8 mouse cellular contexts compared by ENCODE assay signal in genomic region chr10:42476774-42477475, GRCm38 (mm10). TPM values are rescaled to one million over a fixed set of nuclear protein-coding genes. Genes with fewer than 3 reads are reported as not detected.
A peak's percentile ranks its signal among the peaks of the same experiment; 100 is the strongest.
DNase-seq lines count a peak whose midpoint lies in the region; ATAC-seq and TF ChIP-seq lines count a peak whose summit lies in the region.

No protein-coding gene starts in this region.

- H3K4me3 ChIP-seq in hindbrain, embryonic 14.5 days (replicated peaks; ENCODE audit: low read length), result no peak overlapping the region
- no peak overlapping the region for H3K4me3 ChIP-seq in hindbrain, embryonic 16.5 days (ENCODE audit: low read length)
- H3K4me3 ChIP-seq in embryonic facial prominence, embryonic 13.5 days, result no peak overlapping the region
- H3K4me3 ChIP-seq in limb, embryonic 13.5 days, result no peak overlapping the region
- H3K4me3 ChIP-seq in cerebellum, adult 2 months (replicated peaks; ENCODE audit: insufficient read depth, low read depth, low read length), result no peak overlapping the region

- H3K36me3 ChIP-seq in hindbrain, embryonic 14.5 days (replicated peaks; ENCODE audit: control insufficient read depth, insufficient read depth), result no peaks in the 10 kb centered on the region
- no peaks in the 10 kb centered on the region for H3K36me3 ChIP-seq in hindbrain, embryonic 16.5 days (ENCODE audit: control insufficient read depth, insufficient read depth, low read length)
- peaks cover 7% of the 10 kb centered on the region; the same call in 1 of the 2 replicates for H3K36me3 ChIP-seq in embryonic facial prominence, embryonic 13.5 days
- peaks cover 5% of the 10 kb centered on the region for H3K36me3 ChIP-seq in limb, embryonic 13.5 days

- 93% methylated on average over 10 of the region's 10 CpGs for WGBS in hindbrain, embryonic 14.5 days
- WGBS in hindbrain, embryonic 16.5 days, result 94% methylated on average over 10 of the region's 10 CpGs
- WGBS in embryonic facial prominence, embryonic 13.5 days, result 91% methylated on average over 10 of the region's 10 CpGs
- WGBS in limb, embryonic 13.5 days, result 94% methylated on average over 10 of the region's 10 CpGs
- WGBS in cerebellum, adult 2 months, result 92% methylated on average over 10 of the region's 10 CpGs

- no peak for ATAC-seq in hindbrain, embryonic 14.5 days (ENCODE audit: low FRiP score)
- no peak for ATAC-seq in hindbrain, embryonic 16.5 days
- ATAC-seq in embryonic facial prominence, embryonic 13.5 days (ENCODE audit: insufficient number of reproducible peaks, insufficient read depth, low FRiP score, low TSS enrichment, low read depth), result no peak
- ATAC-seq in limb, embryonic 13.5 days (ENCODE audit: low FRiP score, low read depth), result no peak

- H3K9me3 ChIP-seq in hindbrain, embryonic 14.5 days (ENCODE audit: control insufficient read depth, low read length), result no peaks in the 10 kb centered on the region
- H3K9me3 ChIP-seq in hindbrain, embryonic 16.5 days (ENCODE audit: control insufficient read depth, low read length), result no peaks in the 10 kb centered on the region
- H3K9me3 ChIP-seq in embryonic facial prominence, embryonic 13.5 days, result peaks cover 5% of the 10 kb centered on the region; the same call in 1 of the 2 replicates
- H3K9me3 ChIP-seq in limb, embryonic 13.5 days, result 0 out of 2 replicates have a peak, but pooled peaks cover 3% of the 10 kb centered on the region

- peak overlapping the region; percentile 78 for H3K4me2 ChIP-seq in hindbrain, embryonic 14.5 days (replicated peaks)
- H3K4me2 ChIP-seq in hindbrain, embryonic 16.5 days (ENCODE audit: low read length), result no peak overlapping the region
- peak overlapping the region; percentile 87; the same call in 1 of the 2 replicates for H3K4me2 ChIP-seq in embryonic facial prominence, embryonic 13.5 days
- H3K4me2 ChIP-seq in limb, embryonic 13.5 days (replicated peaks), result peak overlapping the region; percentile 83; the same call in 1 of the 2 replicates

- H3K27ac ChIP-seq in hindbrain, embryonic 14.5 days, result no peak overlapping the region
- H3K27ac ChIP-seq in hindbrain, embryonic 16.5 days (ENCODE audit: low read depth, low read length), result no peak overlapping the region
- no peak overlapping the region for H3K27ac ChIP-seq in embryonic facial prominence, embryonic 13.5 days
- no peak overlapping the region for H3K27ac ChIP-seq in limb, embryonic 13.5 days
- no peak overlapping the region for H3K27ac ChIP-seq in cerebellum, adult 2 months (ENCODE audit: insufficient read depth, low read length)

- H3K4me1 ChIP-seq in hindbrain, embryonic 14.5 days (replicated peaks; ENCODE audit: control insufficient read depth, insufficient read depth, low read length), result 0 out of 2 replicates have a peak, but pooled peaks cover 6% of the 10 kb centered on the region
- H3K4me1 ChIP-seq in hindbrain, embryonic 16.5 days (ENCODE audit: control insufficient read depth, insufficient read depth, low read depth, low read length), result peaks cover 2% of the 10 kb centered on the region; the same call in 1 of the 2 replicates
- peaks cover 12% of the 10 kb centered on the region; the same call in 1 of the 2 replicates for H3K4me1 ChIP-seq in embryonic facial prominence, embryonic 13.5 days
- peaks cover 5% of the 10 kb centered on the region; the same call in 1 of the 2 replicates for H3K4me1 ChIP-seq in limb, embryonic 13.5 days
- H3K4me1 ChIP-seq in cerebellum, adult 2 months (ENCODE audit: control insufficient read depth, insufficient read depth, low read length), result peaks cover 2% of the 10 kb centered on the region; the same call in 1 of the 2 replicates

- TF ChIP-seq CTCF in cerebellum, adult 2 months (IDR thresholded peaks at IDR 0.05; ENCODE audit: borderline replicate concordance, insufficient read depth, low read depth, low read length), result no peak

- H3K9ac ChIP-seq in hindbrain, embryonic 14.5 days, result no peak overlapping the region
- no peak overlapping the region for H3K9ac ChIP-seq in hindbrain, embryonic 16.5 days (ENCODE audit: low read depth, low read length)
- no peak overlapping the region for H3K9ac ChIP-seq in embryonic facial prominence, embryonic 13.5 days
- H3K9ac ChIP-seq in limb, embryonic 13.5 days, result no peak overlapping the region

- DNase-seq in hindbrain, embryonic 14.5 days (ENCODE audit: low spot score), result no peak
- DNase-seq in CD4-positive helper T cell, adult 2 months (ENCODE audit: low read depth, low spot score), result peak; percentile 25
- no peak for DNase-seq in cerebellum, adult 2 months
- no peak for DNase-seq in urinary bladder, postnatal 25 days (ENCODE audit: low spot score)
- DNase-seq in layer of hippocampus, adult 9-10 months (ENCODE audit: low spot score), result no peak

- H3K27me3 ChIP-seq in hindbrain, embryonic 14.5 days (ENCODE audit: control insufficient read depth, insufficient read depth, low read length), result no peaks in the 10 kb centered on the region
- no peaks in the 10 kb centered on the region for H3K27me3 ChIP-seq in hindbrain, embryonic 16.5 days (replicated peaks; ENCODE audit: control insufficient read depth, insufficient read depth, low read length)
- H3K27me3 ChIP-seq in embryonic facial prominence, embryonic 13.5 days, result no peaks in the 10 kb centered on the region
- H3K27me3 ChIP-seq in limb, embryonic 13.5 days, result no peaks in the 10 kb centered on the region
- H3K27me3 ChIP-seq in cerebellum, adult 2 months (ENCODE audit: control insufficient read depth, insufficient read depth, low read length), result no peaks in the 10 kb centered on the region

- no peak for TF ChIP-seq POLR2A in cerebellum, adult 2 months (IDR thresholded peaks at IDR 0.05; ENCODE audit: borderline replicate concordance, insufficient read depth, low read length)

RNA-seq across cellular contexts. Expression of gene Afg1l, which starts 1.4 kb away (rescaled TPM):
- polyA plus RNA-seq in hindbrain, embryonic 14.5 days (2014; fragmentation: Nextera tagmentation; extraction: Ambion mirVana), result 8.4 and 9.6 TPM in 2 replicates
- polyA plus RNA-seq in hindbrain, embryonic 16.5 days (2015; fragmentation: Nextera tagmentation; extraction: Ambion mirVana), result 9.5 and 10.1 TPM in 2 replicates
- 6.7 and 7.1 TPM in 2 replicates for polyA plus RNA-seq in embryonic facial prominence, embryonic 13.5 days (2015; fragmentation: Nextera tagmentation; extraction: Ambion mirVana)
- polyA plus RNA-seq in limb, embryonic 13.5 days (2015; fragmentation: Nextera tagmentation; extraction: Ambion mirVana), result 6.0 and 6.1 TPM in 2 replicates
- 14.9 and 15.2 TPM in 2 replicates for polyA plus RNA-seq in cerebellum, adult 2 months (2012; rRNA removed)

RNA-seq across cellular contexts. Expression of gene Snx3, which starts 24.9 kb away (rescaled TPM):
- polyA plus RNA-seq in hindbrain, embryonic 14.5 days (2014; fragmentation: Nextera tagmentation; extraction: Ambion mirVana), result 296 and 302 TPM in 2 replicates
- polyA plus RNA-seq in hindbrain, embryonic 16.5 days (2015; fragmentation: Nextera tagmentation; extraction: Ambion mirVana), result 339 and 365 TPM in 2 replicates
- polyA plus RNA-seq in embryonic facial prominence, embryonic 13.5 days (2015; fragmentation: Nextera tagmentation; extraction: Ambion mirVana), result 307 and 355 TPM in 2 replicates
- 310 and 318 TPM in 2 replicates for polyA plus RNA-seq in limb, embryonic 13.5 days (2015; fragmentation: Nextera tagmentation; extraction: Ambion mirVana)
- 372 and 388 TPM in 2 replicates for polyA plus RNA-seq in cerebellum, adult 2 months (2012; rRNA removed)
